Mouse (Mus musculus) neural tube, embryonic 11.5 days (tissue): ENCODE data around the gene Atp5c1. TPM values are rescaled to one million over a fixed set of nuclear protein-coding genes. Genes with fewer than 3 reads are reported as not detected.
A peak's percentile ranks its signal among the peaks of the same experiment; 100 is the strongest.

Source experiments
- ATAC-seq: fragments of 200-750 bp; cut with Nextera tagmentation; 2 replicates; pipeline ENCODE4 v1.8.0; 2017; ENCODE audit warnings: moderate number of reproducible peaks, mild to moderate bottlenecking, moderate TSS enrichment, moderate library complexity; ENCODE audit not compliant: insufficient read depth, low FRiP score, low TSS enrichment
- DNase-seq: peaks from one replicate; pipeline ENCODE4 v3.0.0-alpha.2; 2015; ENCODE audit warnings: low spot score
- H3K27ac ChIP-seq: fragments of 300-500 bp; sonication (generic); 2 replicates; pipeline ENCODE4 v1.5.1; 2014; ENCODE audit warnings: low read depth, mild to moderate bottlenecking, low read length
- H3K27me3 ChIP-seq: fragments of 300-500 bp; sonication (generic); 2 replicates; pipeline ENCODE4 v1.6.1; 2014; ENCODE audit warnings: mild to moderate bottlenecking, low read length, mixed read lengths; ENCODE audit not compliant: control insufficient read depth, insufficient read depth
- H3K36me3 ChIP-seq: fragments of 300-500 bp; sonication (generic); 2 replicates; pipeline ENCODE4 v1.6.1; 2014; ENCODE audit warnings: mild to moderate bottlenecking, low read length, moderate library complexity, mixed read lengths; ENCODE audit not compliant: control insufficient read depth, insufficient read depth
- H3K4me1 ChIP-seq: fragments of 300-500 bp; sonication (generic); 2 replicates; pipeline ENCODE4 v1.6.1; 2014; ENCODE audit warnings: low read length, mixed read lengths; ENCODE audit not compliant: control insufficient read depth, insufficient read depth
- H3K4me2 ChIP-seq: fragments of 300-500 bp; sonication (generic); 2 replicates; pipeline ENCODE4 v1.6.1; 2014; ENCODE audit warnings: low read depth, mild to moderate bottlenecking, moderate library complexity
- H3K4me3 ChIP-seq: fragments of 300-500 bp; sonication (generic); 2 replicates; pipeline ENCODE4 v1.5.1; 2014; ENCODE audit warnings: low read depth, low read length
- H3K9ac ChIP-seq: fragments of 300-500 bp; sonication (generic); 2 replicates; pipeline ENCODE4 v1.6.1; 2014; ENCODE audit warnings: mild to moderate bottlenecking, low read length
- H3K9me3 ChIP-seq: fragments of 300-500 bp; sonication (generic); 2 replicates; pipeline ENCODE4 v1.6.1; 2016; ENCODE audit warnings: low read length; ENCODE audit not compliant: control insufficient read depth
- WGBS: fragments of 180-500 bp; shearing (Covaris S2); extraction: QIAGEN DNeasy Blood & Tissue Kit; methylation state at CpG from one replicate; pipeline ENCODE4 v1.1.7; 2014; 5-methylcytosine and 5-hydroxymethylcytosine counted together
- polyA plus RNA-seq: library from polyadenylated mRNA; unstranded; fragments of >200 nt; fragmentation: Nextera tagmentation; extraction: Ambion mirVana; gene quantifications from 2 replicates; pipeline ENCODE4 v1.2.1, GENCODE M21; 2014

Atp5c1 gene
- 510 and 534 TPM in 2 replicates for polyA plus RNA-seq

DNA sequence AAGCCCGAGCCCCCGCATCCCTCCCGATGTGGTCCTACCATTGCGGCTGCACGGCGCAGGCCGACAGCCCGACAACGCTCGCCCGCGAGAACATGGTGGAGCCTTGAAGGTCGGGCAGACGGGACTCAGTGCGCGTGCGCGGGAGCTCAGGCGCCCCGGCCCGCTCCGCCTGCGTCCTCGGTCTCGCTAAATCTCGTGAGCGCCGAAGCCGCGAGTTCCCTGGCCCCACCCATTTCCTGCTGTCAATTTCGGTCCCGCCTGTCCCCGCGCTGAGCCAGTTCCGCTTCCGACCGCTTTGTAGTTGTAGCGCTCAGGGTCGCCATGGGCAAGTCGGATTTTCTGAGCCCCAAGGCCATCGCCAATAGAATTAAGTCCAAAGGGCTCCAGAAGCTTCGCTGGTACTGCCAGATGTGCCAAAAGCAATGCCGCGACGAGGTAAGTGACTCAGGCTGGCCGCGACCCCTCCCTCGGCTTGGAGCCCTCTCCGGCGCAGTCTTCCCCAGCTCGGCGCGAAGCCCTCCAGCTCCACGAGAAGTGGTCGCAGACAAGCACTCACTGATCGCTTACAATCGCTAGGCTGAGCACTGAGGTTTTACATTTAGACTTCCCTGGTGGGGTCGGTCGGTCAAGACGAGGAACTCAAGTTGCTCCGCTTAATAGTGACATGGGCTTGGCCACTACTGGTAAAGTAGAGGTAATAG is at the start of gene Atp5c1, which contains the start of gene Kin:
TSS of gene Atp5c1 (minus strand) at position 201 of the 701 bp plus-strand sequence.
TSS of gene Kin (plus strand) at position 284 of the 701 bp plus-strand sequence.
- Histone ChIP-seq H3K27me3 (no peaks in the 10 kb centered on the region), H3K36me3 (no peaks in the 10 kb centered on the region), H3K4me2 (peak within 1 kb of the TSS; percentile 71), H3K9me3 (no peaks in the 10 kb centered on the region), H3K9ac (peak within 1 kb of the TSS; percentile 98), H3K27ac (peak within 1 kb of the TSS; percentile 91), H3K4me1 (peaks cover 12% of the 10 kb centered on the region), H3K4me3 (peak within 1 kb of the TSS; percentile 87)
- WGBS = under 1% methylated on average over 61 of the region's 61 CpGs
- DNase-seq = peak; percentile 98
- ATAC-seq = peak; percentile 97

DNA sequence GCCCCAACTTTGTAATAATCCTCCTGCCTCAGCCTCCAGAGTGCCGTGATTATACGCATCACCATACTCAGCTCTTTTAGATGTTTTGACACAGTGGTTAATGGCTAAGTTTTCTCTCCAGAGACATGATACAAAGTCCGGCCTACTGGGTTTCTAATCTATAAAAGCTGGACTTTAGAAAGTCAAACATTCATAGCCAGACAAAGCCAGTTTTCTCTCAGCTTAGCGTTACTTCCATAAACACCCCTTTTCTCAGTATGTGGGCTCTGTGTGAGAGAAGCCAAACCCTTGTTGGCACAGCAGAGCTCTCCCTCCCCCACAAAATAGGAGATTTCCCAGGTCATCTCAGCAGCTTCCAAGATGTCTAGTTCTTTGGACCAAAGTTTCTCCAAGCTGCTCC is 48.3 kb upstream of the Atp5c1 start:
- Histone ChIP-seq H3K9ac (no peak overlapping the region), H3K4me3 (no peak overlapping the region), H3K36me3 (no peaks in the 10 kb centered on the region), H3K4me1 (no peaks in the 10 kb centered on the region), H3K4me2 (no peak overlapping the region), H3K27ac (no peak overlapping the region), H3K27me3 (no peaks in the 10 kb centered on the region), H3K9me3 (no peaks in the 10 kb centered on the region)
- ATAC-seq (no peak), DNase-seq (no peak)
- 78% methylated on average over 4 of the region's 4 CpGs for whole genome bisulfite sequencing

DNA sequence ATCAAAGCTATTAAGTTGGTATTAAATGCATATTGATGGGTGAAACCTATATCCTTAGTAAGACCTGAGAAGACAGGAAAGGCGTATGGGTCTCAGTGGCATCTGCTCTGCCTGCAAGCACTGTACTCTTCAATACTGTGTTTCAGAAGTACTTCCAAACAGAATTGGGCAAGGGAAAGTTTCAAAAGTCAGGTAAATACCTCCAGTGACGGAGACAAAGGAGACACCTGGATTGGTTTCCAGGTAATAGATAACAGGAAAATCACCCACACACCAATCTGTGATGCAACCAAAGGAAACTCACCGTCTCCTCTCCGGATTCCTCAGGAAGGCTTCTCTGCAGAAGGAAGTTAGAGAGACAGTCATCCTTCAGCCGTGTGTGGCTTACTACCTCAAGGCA is 47.2 kb upstream of the Atp5c1 start:
- Histone ChIP-seq H3K27me3 (no peaks in the 10 kb centered on the region), H3K4me3 (no peak overlapping the region), H3K9me3 (no peaks in the 10 kb centered on the region), H3K4me1 (no peaks in the 10 kb centered on the region), H3K4me2 (no peak overlapping the region), H3K27ac (no peak overlapping the region), H3K36me3 (no peaks in the 10 kb centered on the region), H3K9ac (no peak overlapping the region)
- DNase-seq (no peak), ATAC-seq (no peak)
- WGBS = 94% methylated on average over 5 of the region's 5 CpGs

GRCm38 (mm10) chr2:10126122-10126521 is 45.8 kb upstream of the Atp5c1 start:
- no peak for ATAC-seq

GRCm38 (mm10) chr2:10121826-10122225 is 41.5 kb upstream of the Atp5c1 start:
- DNase-seq = no peak
- H3K27ac ChIP-seq = no peak overlapping the region
- WGBS = 70% methylated on average over 3 of the region's 3 CpGs
- no peak for ATAC-seq
- H3K9me3 ChIP-seq = no peaks in the 10 kb centered on the region
- H3K9ac ChIP-seq = no peak overlapping the region
- no peak overlapping the region for H3K4me2 ChIP-seq
- no peaks in the 10 kb centered on the region for H3K4me1 ChIP-seq
- no peaks in the 10 kb centered on the region for H3K27me3 ChIP-seq
- no peaks in the 10 kb centered on the region for H3K36me3 ChIP-seq
- no peak overlapping the region for H3K4me3 ChIP-seq

More at GRCm38 (mm10) chr2:10126122-10126521, 45.8 kb upstream of the Atp5c1 start:
- Histone ChIP-seq H3K9me3 (no peaks in the 10 kb centered on the region), H3K36me3 (no peaks in the 10 kb centered on the region), H3K27ac (no peak overlapping the region), H3K4me3 (no peak overlapping the region), H3K9ac (no peak overlapping the region), H3K4me1 (no peaks in the 10 kb centered on the region), H3K27me3 (no peaks in the 10 kb centered on the region), H3K4me2 (no peak overlapping the region)
- no peak for DNase-seq
- 90% methylated on average over 4 of the region's 4 CpGs for WGBS

- no peak for DNase-seq
- Histone ChIP-seq H3K27ac (no peak overlapping the region), H3K9me3 (no peaks in the 10 kb centered on the region), H3K36me3 (no peaks in the 10 kb centered on the region), H3K9ac (no peak overlapping the region), H3K4me3 (no peak overlapping the region), H3K4me1 (no peaks in the 10 kb centered on the region), H3K4me2 (no peak overlapping the region), H3K27me3 (no peaks in the 10 kb centered on the region)
- WGBS = 90% methylated on average over 8 of the region's 8 CpGs
- no peak for ATAC-seq
Measured at GRCm38 (mm10) chr2:10119276-10119675, 39.0 kb upstream of the Atp5c1 start.

DNA sequence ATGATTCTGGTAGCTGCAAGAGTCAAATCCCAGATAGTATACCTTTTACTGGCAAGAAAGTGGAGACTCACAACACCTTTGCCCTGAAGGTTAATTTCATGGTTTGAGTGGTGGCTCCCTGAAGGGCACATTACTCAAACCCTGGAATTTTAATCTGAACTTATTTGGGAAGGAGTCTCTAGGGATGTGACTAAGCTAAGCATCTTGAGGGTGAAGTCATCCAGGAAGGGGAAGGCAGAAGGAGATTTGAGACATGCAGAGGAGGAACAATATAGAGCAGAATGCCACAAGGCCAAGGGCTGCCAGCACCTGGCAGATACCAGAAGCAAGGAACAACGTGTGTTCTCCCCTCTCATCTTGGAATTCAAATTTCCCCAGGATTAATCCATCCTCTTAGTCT is 38.4 kb upstream of the Atp5c1 start:
- 80% methylated on average over 1 of the region's 1 CpGs for WGBS

GRCm38 (mm10) chr2:10108535-10109189 is 28.4 kb upstream of the Atp5c1 start:
- H3K4me3 ChIP-seq = no peak overlapping the region
- 73% methylated on average over 6 of the region's 6 CpGs for WGBS
- no peaks in the 10 kb centered on the region for H3K4me1 ChIP-seq
- H3K36me3 ChIP-seq = no peaks in the 10 kb centered on the region
- H3K4me2 ChIP-seq = no peak overlapping the region
- H3K9ac ChIP-seq = no peak overlapping the region
- H3K27me3 ChIP-seq = no peaks in the 10 kb centered on the region
- no peak for ATAC-seq
- no peak overlapping the region for H3K27ac ChIP-seq
- H3K9me3 ChIP-seq = no peaks in the 10 kb centered on the region
- DNase-seq = no peak

More for the DNA sequence above, 38.4 kb upstream of the Atp5c1 start:
- H3K27me3 ChIP-seq = no peaks in the 10 kb centered on the region
- H3K9me3 ChIP-seq = no peaks in the 10 kb centered on the region
- H3K36me3 ChIP-seq = no peaks in the 10 kb centered on the region
- no peak overlapping the region for H3K4me3 ChIP-seq
- DNase-seq = no peak
- H3K9ac ChIP-seq = no peak overlapping the region
- H3K27ac ChIP-seq = no peak overlapping the region
- ATAC-seq = no peak
- no peaks in the 10 kb centered on the region for H3K4me1 ChIP-seq
- no peak overlapping the region for H3K4me2 ChIP-seq

DNA sequence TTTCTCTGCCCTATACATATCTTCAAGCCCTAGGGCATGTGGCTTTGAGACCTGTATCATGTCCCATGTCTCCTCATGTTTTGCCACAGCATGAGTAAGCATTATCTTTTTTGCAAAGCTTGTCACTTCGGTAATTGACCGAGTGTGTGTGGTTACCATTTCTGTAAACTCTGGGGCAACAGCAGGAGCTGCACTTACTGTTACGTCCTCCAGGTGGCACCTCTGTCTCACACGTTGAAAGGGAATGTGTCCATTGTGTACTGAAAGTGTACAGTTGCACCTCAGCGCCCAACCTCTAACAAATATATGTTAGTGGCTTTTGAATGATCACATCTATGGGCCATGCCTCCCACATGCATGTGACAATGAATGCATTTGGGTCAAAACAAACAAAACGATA is 20.9 kb upstream of the Atp5c1 start:
- no peak overlapping the region for H3K4me3 ChIP-seq
- WGBS = 45% methylated on average over 6 of the region's 6 CpGs
- no peak overlapping the region for H3K4me2 ChIP-seq
- no peak overlapping the region for H3K9ac ChIP-seq
- ATAC-seq (no peak), DNase-seq (peak; percentile 37)
- H3K36me3 ChIP-seq = no peaks in the 10 kb centered on the region
- H3K27ac ChIP-seq = no peak overlapping the region
- no peaks in the 10 kb centered on the region for H3K4me1 ChIP-seq
- no peaks in the 10 kb centered on the region for H3K27me3 ChIP-seq
- H3K9me3 ChIP-seq = no peaks in the 10 kb centered on the region
